Mouse (Mus musculus) embryonic fibroblast, embryonic 13.5 days (primary cell): ENCODE measurements around the gene Lrrc17. TPM values are rescaled to one million over a fixed set of nuclear protein-coding genes. Genes with fewer than 3 reads are reported as not detected.

ENCODE experiments used
- H3K27ac ChIP-seq: 2 replicates; pipeline ENCODE4 v1.5.1; 2012; ENCODE audit warnings: low read length, control low read depth, inconsistent platforms; ENCODE audit not compliant: insufficient read depth
- H3K4me1 ChIP-seq: 2 replicates; pipeline ENCODE4 v1.6.1; 2011; ENCODE audit warnings: low read length; ENCODE audit not compliant: control insufficient read depth, insufficient read depth
- H3K4me3 ChIP-seq: 2 replicates; pipeline ENCODE4 v1.5.1; 2011; ENCODE audit warnings: mild to moderate bottlenecking, control low read depth, low read length; ENCODE audit not compliant: insufficient read depth
- CTCF ChIP-seq: IDR thresholded peaks from 2 replicates; pipeline ENCODE4 v1.5.1; 2011; ENCODE audit warnings: mild to moderate bottlenecking, control low read depth, low read length, moderate library complexity, borderline replicate concordance; ENCODE audit not compliant: insufficient read depth
- POLR2A ChIP-seq: IDR thresholded peaks from 2 replicates; pipeline ENCODE4 v1.6.1; 2011; ENCODE audit warnings: low read depth, mild to moderate bottlenecking, control low read depth, low read length, moderate library complexity
- polyA plus RNA-seq: library from polyadenylated mRNA; stranded (reverse); fragments of >200 nt; gene quantifications from 2 replicates; pipeline ENCODE4 v1.2.4, GENCODE M21; 2011; ENCODE audit warnings: low read depth; ENCODE audit not compliant: missing spikeins, insufficient read length

The Lrrc17 gene
- polyA plus RNA-seq, 1 experiment, result 323 TPM

DNA sequence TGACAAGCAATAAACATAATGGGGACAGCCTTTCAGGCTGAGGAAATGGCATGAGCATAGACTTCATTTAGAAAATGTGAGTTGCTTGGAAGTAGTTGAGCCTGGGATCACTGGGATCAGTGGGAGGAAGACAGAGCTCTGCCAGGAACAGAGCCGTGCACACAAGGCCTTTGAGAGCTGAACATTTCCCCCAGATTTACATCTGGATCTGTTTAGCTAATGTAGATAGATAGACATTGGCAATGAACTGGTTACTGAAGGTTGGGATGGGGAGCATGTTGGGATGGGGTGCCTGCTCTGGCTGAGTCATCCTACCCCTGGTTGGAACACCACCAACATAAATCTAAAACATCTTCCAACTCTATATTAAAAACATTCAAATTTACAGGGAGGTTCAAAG is 36.5 kb upstream of the Lrrc17 start:
- Histone ChIP-seq H3K4me3 (no peak overlapping the region), H3K27ac (peak overlapping the region; percentile 95), H3K4me1 (peaks cover 7% of the 10 kb centered on the region)
- no peak for TF ChIP-seq POLR2A
- TF ChIP-seq CTCF, result no peak

- Histone ChIP-seq H3K27ac (no peak overlapping the region), H3K4me3 (no peak overlapping the region), H3K4me1 (peaks cover 12% of the 10 kb centered on the region)
- TF ChIP-seq POLR2A (no peak), CTCF (no peak)
Observed at GRCm38 (mm10) chr5:21509801-21510200, 33.6 kb upstream of the Lrrc17 start.

- Histone ChIP-seq H3K4me3 (no peak overlapping the region), H3K4me1 (peaks cover 4% of the 10 kb centered on the region; the same call in 1 of the 2 replicates), H3K27ac (no peak overlapping the region)
- TF ChIP-seq CTCF, result no peak
- TF ChIP-seq POLR2A, result no peak
Observed at GRCm38 (mm10) chr5:21513363-21513762, 30.0 kb upstream of the Lrrc17 start.

DNA sequence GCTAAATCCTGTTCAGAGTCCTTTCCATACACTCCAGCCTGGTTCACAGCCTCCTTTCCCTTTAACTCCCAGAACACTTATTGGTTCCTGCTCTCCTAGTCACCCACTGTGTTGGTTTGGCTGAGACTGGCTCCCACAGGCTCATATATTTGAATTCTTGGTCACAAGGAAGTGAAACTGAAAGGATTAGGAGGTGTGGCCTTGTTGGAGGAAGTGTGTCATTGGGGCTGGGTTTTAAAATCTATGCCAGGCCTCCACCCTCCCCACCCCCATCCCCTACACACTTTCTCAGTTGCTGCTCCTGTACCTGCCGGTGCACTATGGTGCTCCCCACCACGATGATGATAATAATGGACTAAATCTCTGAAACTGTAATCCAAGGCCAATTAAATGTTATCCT is 25.8 kb upstream of the Lrrc17 start:
- Histone ChIP-seq H3K4me3 (no peak overlapping the region), H3K4me1 (peaks cover 4% of the 10 kb centered on the region; the same call in 1 of the 2 replicates), H3K27ac (no peak overlapping the region)
- no peak for TF ChIP-seq CTCF
- TF ChIP-seq POLR2A, result no peak

DNA sequence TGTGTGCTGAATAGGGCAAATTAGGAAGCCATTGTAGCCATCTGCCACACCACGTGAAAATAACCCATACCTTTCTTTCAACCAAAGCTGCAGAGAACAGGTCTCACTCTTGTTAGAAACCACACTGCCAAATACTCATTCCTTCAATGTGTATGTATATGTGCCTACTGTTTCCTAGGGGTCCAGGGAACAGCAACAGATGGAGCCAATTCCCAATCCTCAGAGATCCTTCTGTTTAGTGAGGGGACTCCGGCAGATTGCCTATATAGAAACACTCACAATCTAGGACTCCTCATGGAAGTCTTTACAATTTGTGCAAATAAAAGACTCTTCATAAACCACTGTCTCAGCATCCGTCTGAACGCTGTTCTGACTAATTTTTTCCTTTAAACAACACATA is 25.2 kb upstream of the Lrrc17 start:
- no peaks in the 10 kb centered on the region for H3K4me1 ChIP-seq

DNA sequence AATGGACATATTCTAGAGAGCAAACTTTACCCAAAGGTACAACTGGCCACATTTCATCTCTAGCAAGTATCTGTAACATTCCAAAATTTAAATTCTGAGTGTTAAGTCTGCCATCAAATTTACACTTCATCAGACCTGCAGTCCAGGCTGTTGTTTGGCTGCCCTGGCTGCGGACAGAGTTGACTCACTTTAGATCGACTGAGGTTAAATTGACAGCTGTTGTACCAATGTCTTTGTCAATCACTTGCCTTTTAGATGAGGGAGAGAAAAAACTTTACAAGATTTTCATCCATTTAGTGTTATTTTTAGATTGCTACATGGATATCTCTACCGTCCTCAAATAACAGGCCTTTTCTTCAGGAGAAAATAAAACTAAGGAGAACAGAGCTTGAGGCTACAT is 24.2 kb upstream of the Lrrc17 start:
- no peaks in the 10 kb centered on the region for H3K4me1 ChIP-seq
- H3K4me3 ChIP-seq, result no peak overlapping the region
- no peak overlapping the region for H3K27ac ChIP-seq
- TF ChIP-seq POLR2A, result no peak
- no peak for TF ChIP-seq CTCF

More for the DNA sequence above, 25.2 kb upstream of the Lrrc17 start:
- no peak overlapping the region for H3K27ac ChIP-seq
- TF ChIP-seq CTCF (no peak), POLR2A (no peak)
- H3K4me3 ChIP-seq, result no peak overlapping the region

GRCm38 (mm10) chr5:21526835-21527485 is 16.4 kb upstream of the Lrrc17 start:
- Histone ChIP-seq H3K27ac (no peak overlapping the region), H3K4me1 (peaks cover 13% of the 10 kb centered on the region), H3K4me3 (no peak overlapping the region)
- TF ChIP-seq POLR2A, result no peak
- TF ChIP-seq CTCF, result no peak

DNA sequence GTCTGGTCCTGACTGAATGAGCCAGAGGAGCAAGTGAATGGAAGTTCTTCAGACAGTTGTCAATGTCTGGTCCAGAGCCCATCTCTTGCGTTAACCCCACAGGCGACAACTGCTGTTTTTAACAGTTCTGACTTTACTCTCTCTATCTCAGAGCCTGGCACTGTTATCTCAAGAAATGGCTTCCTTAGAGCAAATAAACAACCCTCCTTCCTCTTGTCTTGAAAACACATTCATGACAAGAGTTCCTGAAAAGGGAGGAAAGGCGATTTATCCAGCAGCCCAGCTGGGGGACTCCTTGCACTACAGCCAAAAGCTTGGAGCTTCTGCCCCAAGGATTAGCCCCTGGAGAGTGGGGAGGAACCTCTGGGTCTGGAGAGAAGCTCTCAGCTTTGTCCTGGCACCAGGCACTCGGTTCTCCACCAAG is 15.9 kb upstream of the Lrrc17 start:
- Histone ChIP-seq H3K4me1 (peaks cover 13% of the 10 kb centered on the region), H3K27ac (no peak overlapping the region), H3K4me3 (no peak overlapping the region)
- TF ChIP-seq CTCF (no peak), POLR2A (no peak)

DNA sequence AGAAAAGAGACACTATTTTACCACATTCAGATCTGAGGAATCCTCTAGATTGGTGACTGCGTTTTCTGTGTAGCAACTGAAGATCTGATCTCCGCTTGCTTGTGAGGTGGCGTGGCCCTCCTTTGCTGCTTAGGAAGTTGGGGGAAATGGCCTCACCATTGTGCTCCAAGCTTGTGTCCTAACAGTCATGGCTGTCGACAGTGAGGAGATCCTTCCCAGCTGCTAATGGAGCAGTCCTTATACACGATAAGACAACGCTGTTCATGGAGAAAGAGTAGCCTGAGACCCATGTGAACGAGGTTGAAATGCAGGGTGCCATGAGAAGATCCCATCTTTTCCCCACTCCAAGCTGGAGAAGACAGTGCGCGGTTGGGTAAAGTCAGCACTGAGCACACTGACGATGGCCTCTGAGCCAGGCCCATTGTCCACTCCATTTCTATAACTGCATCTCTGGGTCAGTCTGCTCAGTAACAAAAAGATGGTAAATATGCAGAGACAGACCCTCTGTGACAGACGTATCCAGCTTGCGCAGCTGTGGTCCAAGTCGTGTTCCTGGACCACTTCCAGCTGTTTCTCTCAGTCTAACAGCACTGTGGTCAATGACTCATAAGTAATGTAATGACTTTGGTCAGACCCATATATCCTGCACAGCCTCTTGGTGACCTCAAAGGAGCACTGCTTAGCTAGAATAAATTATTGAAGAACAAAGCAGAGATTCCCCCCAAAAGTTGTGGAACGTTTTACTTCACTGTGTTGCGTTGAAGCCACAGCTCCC is 15.1 kb upstream of the Lrrc17 start:
- no peak overlapping the region for H3K27ac ChIP-seq
- TF ChIP-seq POLR2A, result no peak
- no peak for TF ChIP-seq CTCF
- H3K4me1 ChIP-seq, result peaks cover 13% of the 10 kb centered on the region
- H3K4me3 ChIP-seq, result no peak overlapping the region

GRCm38 (mm10) chr5:21529110-21529720 is 14.1 kb upstream of the Lrrc17 start:
- H3K4me3 ChIP-seq, result no peak overlapping the region
- peak overlapping the region; percentile 56; the same call in 1 of the 2 replicates for H3K27ac ChIP-seq
- H3K4me1 ChIP-seq, result peaks cover 13% of the 10 kb centered on the region
- TF ChIP-seq CTCF (no peak), POLR2A (no peak)
